Mouse (Mus musculus) brown adipose tissue, adult 24 weeks (tissue): ENCODE results near the gene Polr2h. TPM values are rescaled to one million over a fixed set of nuclear protein-coding genes. Genes with fewer than 3 reads are reported as not detected.

Experiments
- H3K27ac ChIP-seq: fragments of 200-500 bp; replicated peaks from 2 replicates; pipeline ENCODE4 v1.5.1; 2012; ENCODE audit warnings: low read depth, mild to moderate bottlenecking, low read length
- H3K4me1 ChIP-seq: fragments of 200-500 bp; 2 replicates; pipeline ENCODE4 v1.6.1; 2012; ENCODE audit warnings: low read length, mixed read lengths; ENCODE audit not compliant: control insufficient read depth, insufficient read depth, insufficient read length
- H3K4me3 ChIP-seq: fragments of 200-500 bp; 2 replicates; pipeline ENCODE4 v1.5.1; 2012; ENCODE audit warnings: low read depth, mild to moderate bottlenecking, low read length, moderate library complexity; ENCODE audit not compliant: insufficient read depth
- polyA plus RNA-seq: library from polyadenylated mRNA; stranded (reverse); fragments of >200 nt; gene quantifications from 2 replicates; pipeline ENCODE4 v1.2.4, GENCODE M21; 2012; ENCODE audit not compliant: missing spikeins, insufficient read depth, insufficient read length

Gene Polr2h
- polyA plus RNA-seq, 1 experiment: 22.7 TPM

DNA sequence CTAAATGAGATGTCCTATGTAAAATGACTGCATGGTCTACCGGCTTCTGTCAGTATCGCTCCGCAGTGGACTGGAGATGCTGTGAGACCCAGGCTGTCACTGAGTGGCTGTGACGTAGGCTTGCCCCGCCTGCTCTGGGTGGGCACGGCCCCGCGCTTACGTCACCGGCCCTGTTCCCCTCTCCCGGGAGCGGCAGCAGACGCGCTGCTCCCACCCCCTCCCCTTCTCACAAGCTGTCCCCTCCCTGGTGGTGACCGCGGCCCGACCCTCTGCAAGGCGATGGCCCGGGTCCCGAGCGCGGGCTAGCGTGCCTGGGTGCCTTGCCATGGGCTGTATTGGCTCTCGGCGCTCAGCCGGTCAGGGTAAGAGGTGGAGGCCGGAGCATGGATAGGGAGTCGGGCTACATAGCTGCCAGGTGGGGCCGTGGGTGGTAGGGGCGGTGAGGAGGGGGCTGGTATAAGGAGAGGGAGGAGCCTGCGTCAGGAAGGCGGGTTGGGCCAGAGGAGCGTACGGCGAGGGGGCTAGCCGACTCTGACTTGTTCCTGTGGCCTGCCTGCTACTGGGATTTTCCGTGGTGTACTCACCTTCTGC, 24.3 kb upstream of the Polr2h start, which contains the start of gene Fam131a:
Fam131a (plus strand) TSS at position 131 of the 591 bp plus-strand sequence.
- Histone ChIP-seq H3K4me1 (peaks cover 6% of the 10 kb centered on the region), H3K4me3 (peak within 1 kb of the TSS; percentile 86), H3K27ac (peak within 1 kb of the TSS; percentile 84)

GRCm38 (mm10) chr16:20694781-20695180, 22.7 kb upstream of the Polr2h start:
- H3K27ac ChIP-seq: peak overlapping the region; percentile 61
- peaks cover 6% of the 10 kb centered on the region for H3K4me1 ChIP-seq
- H3K4me3 ChIP-seq: peak overlapping the region; percentile 50

GRCm38 (mm10) chr16:20695622-20696323, 21.7 kb upstream of the Polr2h start:
- H3K4me1 ChIP-seq: peaks cover 6% of the 10 kb centered on the region
- H3K4me3 ChIP-seq: peak overlapping the region; percentile 50
- H3K27ac ChIP-seq: peak overlapping the region; percentile 47

DNA sequence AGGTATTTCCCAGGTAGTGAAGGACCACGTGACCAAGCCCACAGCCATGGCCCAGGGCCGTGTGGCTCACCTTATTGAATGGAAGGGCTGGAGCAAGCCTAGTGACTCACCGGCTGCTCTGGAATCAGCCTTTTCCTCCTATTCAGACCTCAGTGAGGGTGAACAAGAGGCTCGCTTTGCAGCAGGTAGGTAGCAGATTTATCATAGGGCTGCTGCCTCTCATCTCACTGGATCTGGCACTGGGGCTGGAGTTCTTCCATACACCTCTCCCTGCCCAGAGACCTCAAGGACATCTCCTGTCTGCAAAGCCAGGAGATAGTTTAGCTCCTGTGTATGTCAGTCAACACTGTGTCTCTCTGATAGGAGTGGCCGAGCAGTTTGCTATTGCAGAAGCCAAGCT, 18.2 kb upstream of the Polr2h start:
- no peak overlapping the region for H3K27ac ChIP-seq
- peaks cover 6% of the 10 kb centered on the region for H3K4me1 ChIP-seq
- H3K4me3 ChIP-seq: no peak overlapping the region

GRCm38 (mm10) chr16:20700036-20700435, 17.4 kb upstream of the Polr2h start:
- H3K4me3 ChIP-seq: no peak overlapping the region
- H3K27ac ChIP-seq: no peak overlapping the region
- H3K4me1 ChIP-seq: peaks cover under 1% of the 10 kb centered on the region; the same call in 1 of the 2 replicates

DNA sequence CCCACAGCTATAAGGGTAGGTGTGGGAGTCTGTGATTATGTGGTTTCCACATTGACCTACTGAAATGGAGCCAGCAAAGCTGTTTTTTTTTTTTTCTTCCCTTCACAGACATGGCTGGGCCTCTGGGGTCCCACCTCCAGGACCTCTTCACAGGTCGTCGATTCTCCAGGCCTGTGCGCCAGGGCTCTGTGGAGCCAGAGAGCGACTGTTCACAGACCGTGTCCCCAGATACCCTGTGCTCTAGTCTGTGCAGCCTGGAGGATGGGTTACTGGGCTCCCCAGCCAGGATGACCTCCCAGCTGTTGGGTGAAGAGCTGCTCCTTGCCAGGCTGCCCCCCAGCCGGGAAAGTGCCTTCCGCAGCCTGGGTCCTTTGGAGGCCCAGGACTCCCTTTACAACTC, 16.1 kb upstream of the Polr2h start:
- Histone ChIP-seq H3K4me3 (no peak overlapping the region), H3K4me1 (no peaks in the 10 kb centered on the region), H3K27ac (no peak overlapping the region)

DNA sequence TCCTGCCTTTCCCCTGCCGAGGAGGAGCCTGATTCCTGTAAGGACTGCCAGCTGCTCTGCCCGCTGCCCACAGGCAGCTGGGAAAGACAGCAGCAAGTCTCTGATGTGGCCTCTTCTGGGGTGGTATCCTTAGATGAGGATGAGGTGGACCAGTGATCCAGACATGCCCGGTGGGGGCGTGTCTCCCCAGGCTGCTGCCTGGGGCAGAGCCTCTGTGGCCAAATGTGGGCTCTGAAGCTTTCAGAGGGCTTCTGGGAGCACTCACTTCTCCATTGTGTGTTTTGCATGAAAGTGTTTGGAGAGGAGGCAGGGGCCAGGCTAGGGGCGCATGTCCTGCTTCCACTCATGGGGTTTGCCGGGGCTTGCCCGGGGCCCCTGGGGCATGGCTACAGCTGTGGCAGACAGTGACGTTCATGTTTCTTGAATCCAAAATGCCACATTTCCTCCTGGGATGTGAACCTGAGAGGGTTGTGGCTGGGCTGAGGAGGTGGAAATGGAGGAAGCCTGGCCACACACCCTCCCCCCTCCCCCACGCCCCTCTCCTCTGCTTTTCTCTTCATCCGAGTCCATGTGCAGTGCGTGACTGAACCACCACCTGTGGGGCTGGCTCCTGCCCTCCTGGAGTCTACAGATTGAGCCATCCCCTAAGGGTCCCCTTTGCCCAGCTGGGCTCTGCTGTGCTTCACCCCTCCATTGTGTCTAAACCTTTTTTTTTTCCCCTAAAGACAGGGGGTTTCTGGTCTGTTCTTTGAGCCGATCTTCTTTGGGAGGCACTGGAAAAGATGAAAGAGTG, 15.5 kb upstream of the Polr2h start:
- no peak overlapping the region for H3K27ac ChIP-seq
- no peaks in the 10 kb centered on the region for H3K4me1 ChIP-seq
- no peak overlapping the region for H3K4me3 ChIP-seq

DNA sequence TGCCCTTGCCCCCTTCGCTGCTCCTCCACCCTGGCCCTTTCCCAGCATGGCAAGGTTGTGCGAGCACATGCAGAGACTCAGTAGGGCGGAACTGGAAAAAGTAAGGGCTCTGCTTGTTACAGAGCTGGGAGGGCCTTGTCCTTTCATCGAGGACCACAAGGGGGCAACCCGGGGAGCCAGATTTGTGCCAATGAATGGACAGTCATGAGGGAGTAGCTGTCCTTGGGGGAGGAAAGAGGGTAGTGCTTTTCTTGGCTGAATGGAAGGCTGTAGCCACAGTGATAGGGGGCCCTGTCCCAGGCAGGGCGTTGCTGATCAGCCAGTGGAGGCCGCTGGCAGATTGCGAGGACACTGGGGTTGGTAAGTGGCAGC, 15.0 kb upstream of the Polr2h start:
- no peak overlapping the region for H3K4me3 ChIP-seq
- no peak overlapping the region for H3K27ac ChIP-seq
- H3K4me1 ChIP-seq: no peaks in the 10 kb centered on the region

DNA sequence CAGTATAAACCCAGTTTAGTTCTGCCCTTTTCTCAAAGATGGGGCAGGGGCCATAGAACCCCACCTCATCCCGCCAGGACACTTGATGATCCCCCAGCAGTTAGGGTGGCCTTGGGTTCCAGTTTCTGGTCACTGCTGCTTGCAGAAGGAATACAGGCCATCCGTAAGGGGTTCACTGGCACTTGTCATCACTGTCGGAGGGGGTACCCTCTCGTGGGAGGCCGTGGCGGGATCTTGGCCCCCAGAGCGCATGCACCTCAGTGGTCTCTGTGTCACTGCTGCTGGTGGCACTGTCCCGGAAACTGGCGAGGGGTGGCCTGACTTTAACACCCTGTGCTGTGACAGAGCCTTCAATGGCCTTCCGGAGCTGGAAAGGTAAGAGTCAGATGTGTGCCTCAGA, 14.4 kb upstream of the Polr2h start:
- H3K27ac ChIP-seq: no peak overlapping the region
- no peak overlapping the region for H3K4me3 ChIP-seq
- no peaks in the 10 kb centered on the region for H3K4me1 ChIP-seq

DNA sequence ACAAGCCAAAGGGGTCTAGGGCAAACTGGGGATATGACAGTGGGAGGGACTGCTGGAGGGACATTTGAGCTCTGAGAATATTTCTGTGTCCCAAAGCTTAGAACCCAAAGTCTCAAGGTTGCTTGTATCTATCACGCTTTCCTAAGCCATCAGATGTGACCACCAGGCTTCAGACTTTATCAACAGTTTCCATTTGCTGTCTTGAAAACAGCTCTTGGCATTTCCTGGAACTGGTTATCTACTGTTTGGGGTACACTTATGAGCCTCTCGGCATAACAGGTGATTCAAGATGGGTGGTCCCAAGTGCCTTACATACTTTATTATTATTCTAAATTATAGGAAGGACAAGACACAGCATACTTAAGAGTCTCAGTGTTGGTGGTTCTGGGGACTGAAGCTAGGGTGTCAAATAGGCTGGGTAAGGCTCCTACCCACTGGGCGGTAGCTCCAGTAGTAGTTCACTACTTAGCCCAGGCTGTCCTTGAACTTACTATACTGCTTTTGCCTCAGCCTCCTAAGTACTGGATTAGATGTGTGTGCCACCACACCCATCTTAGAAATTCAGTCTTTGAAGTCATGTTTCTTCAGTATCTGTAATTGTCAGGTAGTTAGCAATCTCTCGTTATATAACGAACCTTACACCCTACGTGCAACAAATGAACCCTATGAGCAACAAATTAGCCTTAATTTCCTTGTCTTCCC, 13.6 kb upstream of the Polr2h start:
- Histone ChIP-seq H3K4me1 (no peaks in the 10 kb centered on the region), H3K4me3 (no peak overlapping the region)

GRCm38 (mm10) chr16:20705786-20706185, 11.7 kb upstream of the Polr2h start:
- H3K4me1 ChIP-seq: no peaks in the 10 kb centered on the region
- no peak overlapping the region for H3K4me3 ChIP-seq
- H3K27ac ChIP-seq: no peak overlapping the region

More for the DNA sequence above, 13.6 kb upstream of the Polr2h start:
- no peak overlapping the region for H3K27ac ChIP-seq

GRCm38 (mm10) chr16:20706407-20707055, 10.9 kb upstream of the Polr2h start:
- Histone ChIP-seq H3K27ac (no peak overlapping the region), H3K4me3 (no peak overlapping the region), H3K4me1 (no peaks in the 10 kb centered on the region)

GRCm38 (mm10) chr16:20708220-20708938, 9.1 kb upstream of the Polr2h start:
- Histone ChIP-seq H3K4me3 (no peak overlapping the region), H3K4me1 (no peaks in the 10 kb centered on the region), H3K27ac (no peak overlapping the region)
